Mouse (Mus musculus) heart, adult 2 months (tissue): Measurements from ENCODE around the gene Clybl. TPM values are rescaled to one million over a fixed set of nuclear protein-coding genes. Genes with fewer than 3 reads are reported as not detected.

ENCODE experiments used
- DNase-seq, 2 experiments: peaks; one replicate each; pipeline ENCODE4 v3.0.0; 2021
- H3K27ac ChIP-seq: fragments of 200-600 bp; 2 replicates; pipeline ENCODE4 v1.8.1; 2022
- H3K27me3 ChIP-seq: fragments of 200-500 bp; 2 replicates; pipeline ENCODE4 v1.6.1; 2012; ENCODE audit warnings: mild to moderate bottlenecking, low read length, inconsistent platforms, mixed read lengths; ENCODE audit not compliant: control insufficient read depth, insufficient read depth
- H3K36me3 ChIP-seq: fragments of 200-500 bp; 2 replicates; pipeline ENCODE4 v1.6.1; 2012; ENCODE audit warnings: low read length, inconsistent platforms; ENCODE audit not compliant: control insufficient read depth, insufficient read depth
- H3K4me1 ChIP-seq: fragments of 200-500 bp; 2 replicates; pipeline ENCODE4 v1.6.1; 2011; ENCODE audit warnings: low read length; ENCODE audit not compliant: control insufficient read depth, insufficient read depth
- H3K4me3 ChIP-seq: fragments of 200-600 bp; 2 replicates; pipeline ENCODE4 v1.8.1; 2022
- H3K79me2 ChIP-seq: fragments of 200-500 bp; replicated peaks from 2 replicates; pipeline ENCODE4 v1.6.1; 2012; ENCODE audit warnings: mild to moderate bottlenecking, inconsistent platforms, low read length, moderate library complexity, mixed read lengths; ENCODE audit not compliant: control insufficient read depth, insufficient read depth
- H3K9ac ChIP-seq: fragments of 200-500 bp; 2 replicates; pipeline ENCODE4 v1.6.1; 2012; ENCODE audit warnings: low read depth, mild to moderate bottlenecking, control low read depth, inconsistent platforms, low read length, mixed read lengths
- CTCF ChIP-seq: fragments of 200-600 bp; IDR thresholded peaks from 2 replicates; pipeline ENCODE4 v1.8.1; 2022; ENCODE audit warnings: antibody characterized with exemption, mild to moderate bottlenecking, moderate library complexity
- EP300 ChIP-seq: fragments of 200-500 bp; IDR thresholded peaks from 2 replicates; pipeline ENCODE4 v1.6.1; 2011; ENCODE audit warnings: low read depth, low read length, control low read depth; ENCODE audit not compliant: insufficient read depth
- POLR2A ChIP-seq: fragments of 200-500 bp; IDR thresholded peaks from 2 replicates; pipeline ENCODE4 v1.6.1; 2011; ENCODE audit warnings: mild to moderate bottlenecking, low read depth, low read length, control low read depth; ENCODE audit not compliant: insufficient read depth
- WGBS: fragments of 180-500 bp; shearing (Covaris S2); methylation state at CpG from one replicate; pipeline ENCODE4 v1.1.7; 2018; 5-methylcytosine and 5-hydroxymethylcytosine counted together
- intact Hi-C: fragments of 180-260 bp; cut with DNase I; formaldehyde crosslinking; loops from one replicate; pipeline ENCODE4 v1.15.1; 2025
- polyA plus RNA-seq: library from polyadenylated mRNA; depleted of rRNA; stranded (reverse); fragments of >200 nt; gene quantifications from 2 replicates; pipeline ENCODE4 v1.2.3, GENCODE M21; 2012
- total RNA-seq, 2 experiments: library from RNA; stranded (reverse); gene quantifications; 2 replicates each; pipeline ENCODE4 v1.2.3; 2021

Gene Clybl
- total and polyA plus RNA-seq, 3 experiments, result 50.3 to 131 (median 115) TPM

DNA sequence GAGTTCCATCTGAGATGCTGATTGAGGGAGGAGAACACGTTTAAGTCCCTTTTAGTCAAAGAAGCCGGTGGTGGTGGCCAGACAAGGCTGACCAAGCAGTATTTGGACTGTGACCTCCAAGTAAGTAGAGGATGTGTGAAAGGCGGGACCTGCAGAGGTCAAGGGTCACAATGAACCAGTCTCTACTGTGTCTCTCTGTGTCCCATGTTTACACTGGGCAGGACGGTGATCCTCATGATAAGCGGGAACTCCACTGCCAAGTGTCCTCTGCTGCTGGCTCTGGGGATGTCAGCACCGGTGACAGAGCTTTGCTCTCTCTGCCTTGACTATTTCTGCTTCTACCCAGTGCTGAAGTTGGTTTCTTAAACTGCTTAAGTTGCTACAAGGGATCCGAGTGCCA lies 10.5 kb upstream of the Clybl start:
- intact Hi-C loops, result no loop called here
- Histone ChIP-seq H3K79me2 (no peaks in the 10 kb centered on the region), H3K9ac (no peak overlapping the region), H3K27ac (no peak overlapping the region), H3K4me1 (no peaks in the 10 kb centered on the region), H3K27me3 (no peaks in the 10 kb centered on the region), H3K36me3 (no peaks in the 10 kb centered on the region), H3K4me3 (no peak overlapping the region)
- no peak for TF ChIP-seq EP300
- TF ChIP-seq POLR2A, result no peak
- TF ChIP-seq CTCF, result no peak
- WGBS, result 68% methylated on average over 7 of the region's 7 CpGs
- no peak for DNase-seq

DNA sequence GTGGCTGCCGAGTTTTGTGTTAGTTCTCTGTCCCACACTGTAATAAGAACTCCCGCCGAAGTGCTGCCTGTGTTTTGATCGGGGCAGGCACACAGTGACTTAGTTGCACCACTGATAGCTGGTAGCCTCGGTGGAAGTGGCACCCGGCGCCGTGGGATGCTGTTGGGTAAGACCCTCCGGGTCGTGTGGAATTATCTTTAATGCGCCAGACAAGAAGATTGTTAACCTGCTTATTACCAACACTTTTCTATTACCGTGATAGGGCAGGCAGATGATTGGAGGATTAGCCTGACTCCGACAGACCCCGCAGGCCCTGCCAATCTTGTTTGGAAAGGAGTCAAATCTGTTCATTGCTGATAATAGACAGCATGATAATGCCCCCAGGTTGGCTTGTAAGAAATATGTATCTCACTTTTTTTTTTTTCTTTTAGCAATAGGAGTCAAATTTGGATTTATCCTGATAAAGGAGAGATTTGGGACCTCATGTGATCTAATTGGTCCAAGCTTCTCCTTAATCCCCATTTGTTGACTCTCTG lies 5.2 kb upstream of the Clybl start:
- WGBS, result 80% methylated on average over 14 of the region's 14 CpGs

DNA sequence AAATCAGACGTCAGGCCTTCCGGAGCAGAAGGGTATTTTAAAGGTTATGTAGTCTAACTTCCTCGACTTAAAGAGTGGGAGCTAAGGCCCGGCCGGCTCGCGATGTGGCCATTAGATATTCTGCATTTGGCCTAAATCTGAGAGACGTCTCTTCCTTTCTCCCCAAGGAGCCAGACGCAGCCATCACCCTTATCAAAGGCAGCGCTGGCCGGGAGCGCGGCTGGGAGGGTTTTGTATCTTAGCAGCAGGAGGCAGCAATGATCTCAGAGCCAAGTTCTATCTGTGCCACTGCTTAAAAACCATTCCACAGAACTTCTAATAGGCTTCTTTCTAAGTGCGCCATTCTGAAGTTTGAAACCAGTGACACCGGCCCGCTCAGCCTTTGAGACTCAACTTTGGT lies 2.2 kb upstream of the Clybl start:
- intact Hi-C loops, result no loop called here
- no peaks in the 10 kb centered on the region; the same call in 1 of the 2 replicates for H3K79me2 ChIP-seq
- H3K9ac ChIP-seq, result no peak overlapping the region
- DNase-seq, result peak; percentile 29 to 39
- H3K4me3 ChIP-seq, result no peak overlapping the region
- WGBS, result 25% methylated on average over 16 of the region's 16 CpGs
- H3K27ac ChIP-seq, result no peak overlapping the region
- H3K27me3 ChIP-seq, result no peaks in the 10 kb centered on the region
- H3K36me3 ChIP-seq, result no peaks in the 10 kb centered on the region
- H3K4me1 ChIP-seq, result peaks cover 2% of the 10 kb centered on the region
- no peak for TF ChIP-seq EP300
- TF ChIP-seq CTCF, result no peak
- TF ChIP-seq POLR2A, result no peak

More for the DNA sequence above, 5.2 kb upstream of the Clybl start:
- Histone ChIP-seq H3K4me3 (no peak overlapping the region), H3K36me3 (no peaks in the 10 kb centered on the region), H3K27me3 (no peaks in the 10 kb centered on the region), H3K4me1 (no peaks in the 10 kb centered on the region; the same call in 1 of the 2 replicates), H3K27ac (no peak overlapping the region), H3K9ac (no peak overlapping the region), H3K79me2 (no peaks in the 10 kb centered on the region)
- DNase-seq, result no peak
- intact Hi-C loops, result no loop called here
- TF ChIP-seq POLR2A (no peak), EP300 (no peak), CTCF (no peak)

DNA sequence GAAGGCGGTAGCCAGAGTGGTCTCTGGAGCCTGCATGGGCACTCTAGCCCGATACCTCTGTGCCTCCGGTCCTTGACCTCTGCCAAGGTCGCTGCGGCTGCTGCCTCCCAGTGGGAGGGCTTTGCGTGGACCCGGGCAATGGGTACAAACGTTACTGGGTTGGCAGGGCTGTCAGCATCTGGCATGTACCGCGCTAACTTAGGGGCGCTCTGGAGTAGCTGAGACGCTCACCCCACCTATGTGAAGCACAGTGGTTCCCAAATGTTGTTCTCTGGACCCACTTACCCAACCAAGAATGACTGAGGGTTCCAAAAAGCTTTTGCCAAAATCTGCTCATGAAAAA lies 282 bp downstream of the Clybl start:
- TF ChIP-seq POLR2A, result no peak
- TF ChIP-seq CTCF, result peak; percentile 41
- TF ChIP-seq EP300, result no peak
- Histone ChIP-seq H3K27ac (peak overlapping the region; percentile 85), H3K9ac (peak overlapping the region; percentile 84), H3K4me1 (peaks cover 2% of the 10 kb centered on the region), H3K79me2 (no peaks in the 10 kb centered on the region; the same call in 1 of the 2 replicates), H3K27me3 (no peaks in the 10 kb centered on the region), H3K36me3 (no peaks in the 10 kb centered on the region), H3K4me3 (peak overlapping the region; percentile 83)
- no peak for DNase-seq
- 2% methylated on average over 12 of the region's 12 CpGs for WGBS
- intact Hi-C loops, result loop anchor here (2.0 to 5.0 kb wide), 2 partner anchors 75 to 801 kb away; partner anchors contain the start of genes Tm9sf2 and Tmtc4

DNA sequence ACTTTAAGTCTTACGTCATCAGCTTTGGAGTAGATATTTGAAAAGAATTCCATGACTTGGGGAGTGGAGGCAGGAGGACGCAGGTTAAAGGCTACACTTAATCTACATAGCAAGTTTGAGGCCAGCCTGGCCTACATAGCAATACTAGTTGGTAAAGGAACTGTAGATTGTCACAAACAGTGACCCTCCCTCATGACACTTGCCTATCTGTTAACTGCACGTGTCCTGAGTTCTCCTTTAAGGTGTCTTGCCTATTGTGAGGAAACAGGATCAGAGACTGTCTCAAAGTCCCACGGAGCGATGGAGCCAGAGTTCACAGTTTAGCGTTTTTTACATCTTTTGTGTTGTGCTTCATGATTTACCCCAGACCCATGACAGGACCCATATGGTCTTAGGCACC lies 716 bp downstream of the Clybl start:
- no peaks in the 10 kb centered on the region for H3K27me3 ChIP-seq
- WGBS, result 81% methylated on average over 6 of the region's 6 CpGs
- H3K4me1 ChIP-seq, result peaks cover 2% of the 10 kb centered on the region
- H3K36me3 ChIP-seq, result no peaks in the 10 kb centered on the region
- peak overlapping the region; percentile 83 for H3K4me3 ChIP-seq
- intact Hi-C loops, result loop anchor here (5.0 kb wide), 1 partner anchor 800 kb away; the partner anchor contains the start of gene Tmtc4
- H3K27ac ChIP-seq, result no peak overlapping the region
- TF ChIP-seq EP300, result no peak
- TF ChIP-seq POLR2A, result no peak
- TF ChIP-seq CTCF, result no peak
- H3K79me2 ChIP-seq, result no peaks in the 10 kb centered on the region; the same call in 1 of the 2 replicates
- no peak overlapping the region for H3K9ac ChIP-seq
- DNase-seq, result no peak

- no peak for TF ChIP-seq CTCF
- no peak for TF ChIP-seq EP300
- TF ChIP-seq POLR2A, result no peak
- Histone ChIP-seq H3K4me1 (peaks cover 2% of the 10 kb centered on the region), H3K79me2 (no peaks in the 10 kb centered on the region; the same call in 1 of the 2 replicates), H3K4me3 (no peak overlapping the region), H3K9ac (no peak overlapping the region), H3K27me3 (no peaks in the 10 kb centered on the region), H3K36me3 (no peaks in the 10 kb centered on the region), H3K27ac (no peak overlapping the region)
- intact Hi-C loops, result loop anchor here (5.0 kb wide), 1 partner anchor 798 kb away; the partner anchor contains the start of gene Tmtc4
- DNase-seq, result no peak
- WGBS, result 47% methylated on average over 11 of the region's 11 CpGs
Measured at GRCm38 (mm10) chr14:122183974-122184373, 2.5 kb downstream of the Clybl start.
